Mouse (Mus musculus): ENCODE results near the gene Gm20594. TPM values are rescaled to one million over a fixed set of nuclear protein-coding genes. Genes with fewer than 3 reads are reported as not detected.

Gm20594 gene
- polyA plus RNA-seq (2014; fragmentation: Illumina TruSeq; extraction: RNeasy Lipid Tissue Mini Kit (QIAGEN cat#74804); ENCODE audit: low replicate concordance), result not detected

GRCm38 (mm10) chr6:79817616-79818015 lies at the start of gene Gm20594:
Gene Gm20594, plus strand, starts transcription at chr6:79817916.

Other genes starting within 250 kb of the Gm20594 start
- not detected for gene Lrrtm4, start 201.0 kb downstream of the Gm20594 start, polyA plus RNA-seq (2014; fragmentation: Illumina TruSeq; extraction: RNeasy Lipid Tissue Mini Kit (QIAGEN cat#74804); ENCODE audit: low replicate concordance)

All from small intestine, adult 10 weeks (tissue).